Mouse (Mus musculus) left cerebral cortex, adult 2 months (tissue): ENCODE results near the gene Btbd16. TPM values are rescaled to one million over a fixed set of nuclear protein-coding genes. Genes with fewer than 3 reads are reported as not detected.

Experiments used
- DNase-seq, 2 experiments: peaks; one replicate each; pipeline ENCODE4 v3.0.0; 2021 to 2022; ENCODE audit warnings: low spot score in 2 of 2, mixed read lengths in 1 of 2; ENCODE audit errors: extremely low spot score in 1 of 2
- H3K27ac ChIP-seq: fragments of 200-600 bp; 2 replicates; pipeline ENCODE4 v1.8.1; 2022
- H3K4me3 ChIP-seq: fragments of 200-600 bp; 2 replicates; pipeline ENCODE4 v1.8.1; 2022
- CTCF ChIP-seq: fragments of 200-600 bp; IDR thresholded peaks from 2 replicates; pipeline ENCODE4 v1.8.1; 2022; ENCODE audit warnings: antibody characterized with exemption, mild to moderate bottlenecking, moderate library complexity
- intact Hi-C: fragments of 180-260 bp; cut with DNase I; formaldehyde crosslinking; loops from one replicate; pipeline ENCODE4 v1.15.1; 2025
- total RNA-seq, 2 experiments: library from RNA; stranded (reverse); gene quantifications; 2 replicates each; pipeline ENCODE4 v1.2.3; 2021

The Btbd16 gene
- total RNA-seq, 2 experiments from 2014 or later, result 0.23 to 0.56 TPM

- no peak overlapping the region for H3K27ac ChIP-seq
- DNase-seq, result no peak
- intact Hi-C loops, result no loop called here
- no peak for TF ChIP-seq CTCF
- no peak overlapping the region for H3K4me3 ChIP-seq
These were observed 26.8 kb downstream of the Btbd16 start for GRCm38 (mm10) chr7:130800681-130801080.

DNA sequence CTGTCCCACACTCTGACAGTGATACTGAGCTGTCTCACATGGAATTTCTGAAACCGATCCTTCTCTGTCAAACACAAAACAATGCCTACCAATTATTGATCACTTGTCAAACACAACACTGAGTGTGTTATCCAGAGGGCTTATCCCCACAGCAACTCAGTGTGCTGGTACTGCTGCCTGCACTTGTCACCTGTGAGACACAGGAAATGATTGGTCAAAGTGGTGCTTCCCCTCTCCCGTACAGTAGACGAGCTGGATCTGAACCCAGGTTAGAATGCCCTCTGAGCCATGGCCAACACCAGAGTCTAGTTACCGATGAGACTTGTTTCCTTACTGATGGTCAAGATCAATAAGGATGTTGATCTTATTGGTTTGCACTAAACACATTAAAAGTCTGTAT, 27.9 kb downstream of the Btbd16 start:
- Histone ChIP-seq H3K27ac (no peak overlapping the region), H3K4me3 (no peak overlapping the region)
- no peak for DNase-seq
- TF ChIP-seq CTCF, result no peak
- intact Hi-C loops, result no loop called here

- DNase-seq, result no peak
- Histone ChIP-seq H3K27ac (no peak overlapping the region), H3K4me3 (no peak overlapping the region)
- intact Hi-C loops, result no loop called here
- TF ChIP-seq CTCF, result no peak
These were observed 29.5 kb downstream of the Btbd16 start for GRCm38 (mm10) chr7:130803251-130803825.

- intact Hi-C loops, result no loop called here
- H3K27ac ChIP-seq, result 0 out of 2 replicates have a peak overlapping the region, but pooled peaks have one; percentile 4
- no peak for TF ChIP-seq CTCF
These were observed 31.1 kb downstream of the Btbd16 start for GRCm38 (mm10) chr7:130804991-130805390.

GRCm38 (mm10) chr7:130807749-130808148, 33.9 kb downstream of the Btbd16 start:
- intact Hi-C loops, result no loop called here
- Histone ChIP-seq H3K4me3 (no peak overlapping the region), H3K27ac (peak overlapping the region; percentile 51)
- peak; percentile 50 to 56 for DNase-seq
- no peak for TF ChIP-seq CTCF

More at GRCm38 (mm10) chr7:130804991-130805390, 31.1 kb downstream of the Btbd16 start:
- no peak overlapping the region for H3K4me3 ChIP-seq
- DNase-seq, result no peak

GRCm38 (mm10) chr7:130808694-130809093, 34.8 kb downstream of the Btbd16 start:
- Histone ChIP-seq H3K4me3 (no peak overlapping the region), H3K27ac (peak overlapping the region; percentile 8; the same call in 1 of the 2 replicates)
- intact Hi-C loops, result no loop called here
- no peak for TF ChIP-seq CTCF
- DNase-seq, result no peak

DNA sequence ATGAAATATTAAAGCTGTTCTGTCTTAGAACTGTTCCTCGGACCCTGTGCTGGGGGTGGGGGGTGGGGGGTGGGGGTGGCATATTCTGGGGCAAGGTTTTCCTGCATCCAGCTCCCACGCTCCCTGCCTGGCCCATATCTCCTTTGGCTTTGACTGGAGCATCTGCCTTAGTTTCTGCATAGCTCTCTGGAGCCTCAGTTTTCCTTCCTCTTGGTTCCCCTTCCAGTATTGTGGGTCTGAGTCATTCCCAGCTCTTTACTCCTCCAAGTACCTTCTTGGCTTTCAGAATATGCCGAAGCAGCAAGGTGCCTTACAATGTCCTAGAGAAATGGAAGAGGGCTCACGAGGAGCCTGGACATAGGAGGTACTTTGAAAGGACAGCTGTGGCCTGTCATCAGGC, 36.4 kb downstream of the Btbd16 start:
- no peak for DNase-seq
- no peak overlapping the region for H3K4me3 ChIP-seq
- intact Hi-C loops, result no loop called here
- TF ChIP-seq CTCF, result no peak
- peak overlapping the region; percentile 47 for H3K27ac ChIP-seq

DNA sequence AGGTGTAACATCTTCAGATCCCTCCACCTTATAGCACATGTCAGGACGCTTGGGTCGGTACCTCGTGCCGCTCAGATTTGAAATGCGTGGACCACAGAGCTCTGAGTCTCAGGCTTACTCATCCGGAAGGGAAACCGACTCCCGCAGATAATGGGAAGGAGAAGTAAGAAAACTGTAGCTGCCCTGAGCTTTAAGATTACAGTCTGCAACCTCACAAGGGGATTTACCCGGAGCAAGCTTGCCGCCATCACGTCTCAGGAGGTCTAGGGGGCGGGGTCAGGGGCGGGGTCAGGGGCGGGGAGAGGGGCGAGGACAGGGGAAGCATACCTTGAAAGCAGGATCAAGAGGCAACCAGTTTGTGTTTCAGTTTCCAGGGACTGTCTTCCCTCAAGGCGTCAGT, 38.5 kb downstream of the Btbd16 start:
- Histone ChIP-seq H3K27ac (no peak overlapping the region), H3K4me3 (no peak overlapping the region)
- intact Hi-C loops, result no loop called here
- no peak for DNase-seq
- no peak for TF ChIP-seq CTCF

DNA sequence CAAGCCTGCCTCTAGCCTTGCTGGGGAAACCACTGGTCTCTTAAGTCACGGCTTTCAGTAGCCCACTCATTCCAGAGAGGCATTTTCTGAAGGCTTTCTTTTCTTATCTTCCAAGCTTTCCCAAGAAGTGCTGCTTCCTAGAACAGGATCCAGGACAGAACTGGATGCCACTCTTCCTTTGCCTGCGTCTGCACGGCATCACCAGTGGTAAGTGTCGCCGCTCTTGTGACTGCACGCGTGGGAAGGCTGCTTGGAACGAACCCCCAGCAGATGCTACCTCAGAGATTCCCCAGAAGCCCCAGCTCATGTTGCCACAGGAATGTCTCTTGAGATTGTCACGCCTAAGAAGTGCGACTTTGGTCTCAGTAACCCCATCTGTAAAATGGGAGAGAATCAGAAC, 41.7 kb downstream of the Btbd16 start:
- intact Hi-C loops, result no loop called here
- Histone ChIP-seq H3K4me3 (no peak overlapping the region), H3K27ac (peak overlapping the region; percentile 36; the same call in 1 of the 2 replicates)
- DNase-seq, result no peak
- TF ChIP-seq CTCF, result no peak

GRCm38 (mm10) chr7:130816243-130816642, 42.4 kb downstream of the Btbd16 start:
- no peak for TF ChIP-seq CTCF
- DNase-seq, result no peak
- intact Hi-C loops, result no loop called here
- Histone ChIP-seq H3K27ac (peak overlapping the region; percentile 36; the same call in 1 of the 2 replicates), H3K4me3 (no peak overlapping the region)

DNA sequence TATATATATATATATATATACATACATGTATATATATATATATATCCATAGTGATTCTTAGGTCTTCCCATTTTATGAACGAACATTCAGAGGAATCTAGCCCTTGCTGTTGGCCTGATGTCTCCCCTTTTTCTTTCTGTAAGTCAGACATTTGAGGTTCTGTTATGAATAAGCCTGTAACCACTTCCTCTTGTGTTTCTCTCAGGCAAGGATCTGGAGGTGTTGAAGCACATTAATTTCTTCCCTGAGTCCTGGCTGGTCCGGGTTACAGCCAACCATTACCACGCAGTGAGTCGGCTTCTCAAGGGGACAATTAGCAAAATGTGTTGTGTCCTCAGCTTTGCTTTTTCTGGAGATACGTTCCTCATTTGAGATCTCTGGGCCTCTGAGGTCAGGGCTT, 44.9 kb downstream of the Btbd16 start:
- TF ChIP-seq CTCF, result no peak
- intact Hi-C loops, result no loop called here
- no peak for DNase-seq
- peak overlapping the region; percentile 55; the same call in 1 of the 2 replicates for H3K27ac ChIP-seq
- no peak overlapping the region for H3K4me3 ChIP-seq

- H3K27ac ChIP-seq, result no peak overlapping the region
- intact Hi-C loops, result loop anchor here (10.0 kb wide), 1 partner anchor 235 kb away; no protein-coding TSS in a partner anchor
- DNase-seq, result no peak
These were observed 45.8 kb downstream of the Btbd16 start for GRCm38 (mm10) chr7:130819624-130820023.

DNA sequence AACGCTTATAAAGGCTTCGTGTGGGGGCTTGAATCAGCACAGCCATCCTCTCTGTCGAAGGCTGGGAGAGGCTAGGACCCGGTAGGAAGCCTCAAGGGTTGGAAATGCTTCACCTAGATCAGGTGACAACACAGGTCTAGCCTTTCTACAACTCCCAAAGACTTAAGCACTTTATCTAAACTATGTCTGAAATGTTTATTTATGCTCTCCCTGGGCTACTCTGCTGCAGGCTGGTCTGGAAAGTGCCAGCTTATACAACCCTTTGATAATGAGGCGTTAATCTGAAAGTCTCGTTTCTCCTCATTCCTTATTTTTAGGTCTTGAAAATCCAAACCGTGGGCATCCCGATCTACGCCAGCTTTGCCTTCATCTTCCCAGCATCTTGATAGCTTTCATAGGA, 50.1 kb downstream of the Btbd16 start:
- TF ChIP-seq CTCF, result no peak
- no peak for DNase-seq
- Histone ChIP-seq H3K27ac (no peak overlapping the region), H3K4me3 (no peak overlapping the region)
- intact Hi-C loops, result loop anchor here (10.0 kb wide), 1 partner anchor 231 kb away; no protein-coding TSS in a partner anchor

More at GRCm38 (mm10) chr7:130819624-130820023, 45.8 kb downstream of the Btbd16 start:
- H3K4me3 ChIP-seq, result no peak overlapping the region
- TF ChIP-seq CTCF, result no peak
